Mouse (Mus musculus) small intestine, adult 2 months (tissue): Measurements from ENCODE around the gene Lrrc1.

Source experiments
- CTCF ChIP-seq: fragments of 200-500 bp; IDR thresholded peaks from 2 replicates; pipeline ENCODE4 v1.5.1; 2012; ENCODE audit warnings: low read depth, mild to moderate bottlenecking, control low read depth, inconsistent platforms, low read length, moderate library complexity, mixed read lengths; ENCODE audit not compliant: insufficient replicate concordance, insufficient read length; ENCODE audit errors: extremely low read depth
- POLR2A ChIP-seq: fragments of 200-500 bp; IDR thresholded peaks from 2 replicates; pipeline ENCODE4 v1.6.1; 2012; ENCODE audit warnings: low read depth, mild to moderate bottlenecking, control low read depth, inconsistent platforms, low read length, moderate library complexity

DNA sequence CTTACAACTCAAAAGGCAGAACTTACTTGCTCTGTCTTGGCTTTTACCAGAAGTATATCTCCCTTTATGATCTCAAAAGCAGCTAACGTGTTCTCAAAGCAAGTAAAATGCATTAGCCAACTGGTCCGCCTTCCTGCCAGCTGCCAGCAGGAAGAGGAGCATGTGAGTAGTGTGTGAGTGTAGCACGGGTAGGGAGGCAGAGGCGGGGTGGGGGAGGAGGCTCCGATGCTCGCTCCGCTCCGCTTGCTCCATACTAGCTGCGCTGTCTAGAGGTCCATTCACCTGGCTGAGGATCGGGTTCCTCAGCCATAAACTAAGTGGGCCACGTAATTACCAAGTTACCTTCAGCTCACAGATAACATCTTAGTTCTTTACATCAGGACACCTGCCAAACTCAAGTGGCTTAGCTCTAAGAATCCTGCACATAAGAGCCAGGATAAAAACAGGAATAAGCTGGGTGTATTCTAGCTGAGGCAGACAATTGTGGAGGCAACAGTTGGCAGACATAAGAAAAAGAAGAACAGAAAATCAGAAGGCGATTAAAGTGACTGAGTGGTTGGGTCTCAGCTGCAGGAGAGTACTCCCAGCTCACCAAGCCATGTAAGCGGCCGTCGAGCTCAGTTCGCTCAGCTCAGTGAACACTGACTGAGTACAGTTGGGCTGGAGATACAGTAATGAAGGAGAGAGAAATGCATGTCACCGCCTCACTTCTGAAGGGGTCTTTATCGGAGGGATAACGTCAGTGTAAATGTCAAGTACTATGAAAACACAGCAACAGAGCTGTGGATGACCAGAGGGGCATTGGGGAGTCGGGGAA lies 74.7 kb downstream of the Lrrc1 start:
- TF ChIP-seq CTCF, result no peak
- no peak for TF ChIP-seq POLR2A
